Mouse (Mus musculus): ENCODE data around the gene Rala.

- TF ChIP-seq TAL1 (conservative IDR thresholded peaks at IDR 0.05; ENCODE audit: low read depth, low read length) (no peak), CTCF (IDR thresholded peaks at IDR 0.05; ENCODE audit: low read depth, low read length) (no peak)
Measured at GRCm38 (mm10) chr13:17879061-17879460, 65.0 kb downstream of the Rala start.

Data from G1E (cell line).